Mouse (Mus musculus) intestine, postnatal 0 days (tissue): ENCODE measurements at regions not wholly inside any gene's neighbourhood (a gene's known extent, or its start where the extent isn't known, plus 50 kb on each side); places are given as distances from the start of the nearest gene placed in this dataset.

Source experiments
- ATAC-seq: fragments of 200-750 bp; cut with Nextera tagmentation; 2 replicates; pipeline ENCODE4 v1.8.0; 2017; ENCODE audit warnings: mild to moderate bottlenecking, moderate TSS enrichment, moderate library complexity
- H3K27ac ChIP-seq: fragments of 300-500 bp; sonication (generic); 2 replicates; pipeline ENCODE4 v1.5.1; 2014; ENCODE audit warnings: mild to moderate bottlenecking, low read depth, low read length, moderate library complexity
- H3K27me3 ChIP-seq: fragments of 300-500 bp; sonication (generic); replicated peaks from 2 replicates; pipeline ENCODE4 v1.6.1; 2014; ENCODE audit warnings: low read length, mixed read lengths; ENCODE audit not compliant: control insufficient read depth, insufficient read depth
- H3K36me3 ChIP-seq: fragments of 300-500 bp; sonication (generic); 2 replicates; pipeline ENCODE4 v1.6.1; 2014; ENCODE audit warnings: mild to moderate bottlenecking, moderate library complexity; ENCODE audit not compliant: control insufficient read depth, insufficient read depth
- H3K4me1 ChIP-seq: fragments of 300-500 bp; sonication (generic); replicated peaks from 2 replicates; pipeline ENCODE4 v1.6.1; 2014; ENCODE audit warnings: antibody characterized with exemption, low read length, mixed read lengths; ENCODE audit not compliant: control insufficient read depth, insufficient read depth
- H3K4me2 ChIP-seq: fragments of 300-500 bp; sonication (generic); replicated peaks from 2 replicates; pipeline ENCODE4 v1.6.1; 2014; ENCODE audit warnings: low read depth, mild to moderate bottlenecking, moderate library complexity
- H3K4me3 ChIP-seq: fragments of 300-500 bp; sonication (generic); 2 replicates; pipeline ENCODE4 v1.5.1; 2014; ENCODE audit warnings: low read depth, low read length
- H3K9ac ChIP-seq: fragments of 300-500 bp; sonication (generic); 2 replicates; pipeline ENCODE4 v1.6.1; 2014; ENCODE audit warnings: mild to moderate bottlenecking, low read depth, low read length
- H3K9me3 ChIP-seq: fragments of 300-500 bp; sonication (generic); 2 replicates; pipeline ENCODE4 v1.6.1; 2016; ENCODE audit warnings: mixed run types; ENCODE audit not compliant: control insufficient read depth
- CTCF ChIP-seq: sonication (generic); IDR thresholded peaks from 2 replicates; pipeline ENCODE4 v1.5.1; 2016; ENCODE audit warnings: low read depth, mild to moderate bottlenecking, control low read depth, antibody characterized with exemption, moderate library complexity
- WGBS: fragments of 180-500 bp; shearing (Covaris S2); extraction: QIAGEN DNeasy Blood & Tissue Kit; methylation state at CpG from one replicate; pipeline ENCODE4 v1.1.7; 2014; 5-methylcytosine and 5-hydroxymethylcytosine counted together

DNA sequence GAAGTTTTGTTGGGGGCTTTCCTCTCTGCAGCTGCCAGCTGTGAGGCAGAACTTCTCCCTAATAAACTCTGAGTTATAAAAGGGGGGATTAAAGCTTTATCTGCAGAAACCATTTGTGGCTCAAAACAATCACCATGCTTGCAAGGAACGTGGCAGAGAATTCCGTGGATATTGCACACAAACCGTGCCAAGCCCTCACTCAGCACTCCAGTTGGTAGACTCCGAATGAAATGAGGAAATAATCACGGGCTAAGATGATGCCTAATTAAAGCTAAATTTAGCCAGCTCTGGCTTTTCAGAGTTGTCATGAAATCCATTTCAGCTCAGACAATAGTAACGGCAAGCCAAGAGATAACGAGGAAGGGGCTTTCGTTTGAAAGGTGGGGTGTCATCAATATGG, 58.1 kb upstream of the Prok2 start:
- Histone ChIP-seq H3K4me1 (no peaks in the 10 kb centered on the region), H3K9me3 (no peaks in the 10 kb centered on the region), H3K4me2 (no peak overlapping the region), H3K9ac (no peak overlapping the region), H3K4me3 (no peak overlapping the region), H3K36me3 (no peaks in the 10 kb centered on the region), H3K27me3 (no peaks in the 10 kb centered on the region; the same call in 1 of the 2 replicates), H3K27ac (no peak overlapping the region)
- TF ChIP-seq CTCF = no peak
- WGBS = 73% methylated on average over 8 of the region's 8 CpGs
- ATAC-seq = no peak

GRCm38 (mm10) chr6:99782996-99783395, 56.8 kb upstream of the Prok2 start:
- Histone ChIP-seq H3K27me3 (no peaks in the 10 kb centered on the region; the same call in 1 of the 2 replicates), H3K9ac (no peak overlapping the region), H3K9me3 (no peaks in the 10 kb centered on the region), H3K4me3 (no peak overlapping the region), H3K36me3 (no peaks in the 10 kb centered on the region), H3K4me1 (no peaks in the 10 kb centered on the region), H3K27ac (no peak overlapping the region), H3K4me2 (no peak overlapping the region)
- ATAC-seq = no peak
- peak; percentile 76 for TF ChIP-seq CTCF
- WGBS = 76% methylated on average over 2 of the region's 2 CpGs
